Mouse (Mus musculus): Measurements from ENCODE around the gene Psen2.
A peak's percentile ranks its signal among the peaks of the same experiment; 100 is the strongest.

The Psen2 gene

DNA sequence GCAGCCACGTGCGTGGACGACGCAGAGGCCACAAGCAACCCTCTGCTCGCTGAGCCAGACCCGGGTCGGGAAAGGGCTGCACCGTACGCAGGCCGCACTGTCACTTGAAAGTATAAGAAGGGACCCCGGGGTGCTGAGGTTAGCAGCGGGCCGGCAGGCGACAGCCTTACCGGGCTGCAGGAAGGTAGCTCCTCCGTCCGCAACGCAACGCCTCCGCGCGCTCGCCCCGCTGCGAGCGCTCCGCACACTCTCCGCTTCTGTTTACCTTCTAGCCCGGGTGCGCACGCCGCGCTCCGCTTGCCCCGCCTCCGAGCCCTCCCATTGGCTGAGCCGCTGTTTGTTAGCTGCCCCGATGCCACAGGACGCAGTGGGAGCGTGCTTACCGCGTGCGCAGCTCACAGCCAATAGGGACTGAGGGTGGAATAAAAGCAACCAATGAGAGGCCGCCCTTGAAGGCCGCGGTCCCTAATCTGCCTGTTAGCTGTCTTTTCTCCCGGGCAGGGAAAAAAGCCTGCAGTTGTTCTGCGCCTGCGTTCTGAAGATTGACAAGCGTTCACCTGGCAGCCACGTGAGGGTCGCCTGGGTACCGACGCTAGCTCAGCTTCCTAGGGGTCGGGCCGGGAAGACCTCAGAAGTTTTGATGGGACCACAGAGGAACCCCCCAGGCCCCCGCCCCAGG lies 67.4 kb downstream of the Psen2 start:
- peak; percentile 95 for DNase-seq

DNA sequence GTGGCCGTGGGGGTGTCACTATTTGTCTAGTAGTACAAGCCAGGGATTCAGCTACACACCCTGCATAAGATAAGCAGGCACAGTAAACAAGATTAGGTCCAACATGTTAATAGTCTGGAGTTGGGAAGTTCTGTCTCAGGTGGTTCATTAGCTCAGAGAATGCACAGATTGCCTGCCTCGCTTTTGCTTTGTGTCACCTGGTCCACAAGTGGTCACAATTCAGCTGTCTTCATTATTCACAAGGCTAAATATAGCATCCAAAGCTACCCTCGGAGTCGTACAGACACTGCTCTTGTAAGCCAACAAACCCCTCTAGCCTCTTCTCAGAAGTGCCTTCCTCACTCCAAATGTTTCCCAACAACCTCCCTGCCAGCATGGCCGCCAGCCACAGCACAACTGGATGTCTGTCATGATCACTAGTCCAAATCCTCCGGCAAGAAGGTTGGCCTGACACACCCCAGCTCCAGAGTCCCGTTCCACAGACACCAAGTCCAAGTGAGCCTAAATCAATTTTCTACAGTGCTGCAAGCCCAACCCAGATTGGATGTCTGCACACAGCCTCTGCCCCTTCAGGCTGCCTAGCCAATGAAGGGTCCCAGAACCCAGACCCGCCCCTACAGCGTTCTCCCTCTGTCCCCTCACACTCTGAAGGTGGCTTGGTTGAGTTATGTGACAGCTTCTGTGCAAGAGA lies 68.3 kb downstream of the Psen2 start:
- no peak for DNase-seq

DNA sequence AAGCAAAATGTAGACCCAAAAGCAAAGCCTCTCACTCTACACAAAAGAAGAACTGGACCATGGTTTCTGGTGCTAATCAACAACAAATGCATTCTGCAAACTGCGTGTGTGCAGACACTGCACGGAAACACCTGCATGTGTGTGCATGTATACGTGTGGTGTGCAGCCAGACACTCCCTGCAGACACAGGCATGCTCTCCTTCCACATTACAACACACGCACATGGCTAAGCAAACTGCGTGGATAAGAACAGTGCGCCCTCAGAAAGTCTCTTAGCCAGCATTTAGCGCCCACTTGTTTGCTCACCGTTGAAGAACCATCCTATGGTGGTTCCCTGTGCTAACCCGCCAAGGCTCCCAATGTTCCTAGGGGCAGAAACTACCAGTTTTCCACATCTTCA lies 69.2 kb downstream of the Psen2 start:
- no peak for DNase-seq

DNA sequence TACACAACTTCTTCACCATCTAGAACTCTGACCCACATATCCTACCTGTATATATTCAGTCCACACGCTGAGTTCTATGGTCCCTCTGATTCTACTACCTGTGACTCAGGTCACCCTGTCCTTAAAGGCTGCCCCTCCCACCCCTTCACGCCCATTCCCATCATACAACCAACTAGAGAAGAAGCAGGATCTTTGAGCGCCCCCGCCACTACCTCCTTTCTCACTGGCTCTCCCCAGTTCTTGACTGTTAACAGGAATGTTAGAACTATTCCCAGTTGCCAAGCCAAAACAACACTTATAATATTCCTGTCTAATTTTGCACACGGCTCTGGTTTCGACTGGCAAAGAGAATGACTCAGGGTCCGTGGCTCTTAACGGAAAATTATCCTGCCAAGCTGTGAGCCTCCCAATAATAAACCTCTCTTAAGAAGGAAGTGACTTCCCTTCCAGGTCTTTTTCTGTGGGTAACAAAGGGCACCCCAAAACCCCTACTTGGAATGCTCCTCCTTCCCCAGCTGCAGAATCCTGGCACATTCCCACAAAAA lies 69.8 kb downstream of the Psen2 start:
- DNase-seq: no peak

DNA sequence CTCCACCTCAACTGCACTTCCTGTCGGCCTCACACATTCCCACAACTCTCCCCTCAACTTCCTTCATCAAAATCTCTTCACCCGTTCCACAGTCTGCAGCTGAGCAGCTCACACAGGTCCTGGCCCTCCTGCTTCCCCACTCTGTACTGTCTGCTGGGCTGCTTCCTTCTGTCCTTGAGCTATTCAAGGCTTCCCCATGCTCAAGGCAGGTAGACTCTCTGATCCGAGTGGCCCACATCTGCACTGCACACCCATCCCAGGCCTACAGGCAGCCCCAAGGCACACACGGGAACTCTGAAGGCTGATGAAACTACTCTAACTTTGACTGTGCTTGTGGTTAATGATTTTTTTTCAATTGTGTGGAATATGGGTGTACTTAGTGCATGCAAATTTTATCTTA lies 70.4 kb downstream of the Psen2 start:
- no peak for DNase-seq

DNA sequence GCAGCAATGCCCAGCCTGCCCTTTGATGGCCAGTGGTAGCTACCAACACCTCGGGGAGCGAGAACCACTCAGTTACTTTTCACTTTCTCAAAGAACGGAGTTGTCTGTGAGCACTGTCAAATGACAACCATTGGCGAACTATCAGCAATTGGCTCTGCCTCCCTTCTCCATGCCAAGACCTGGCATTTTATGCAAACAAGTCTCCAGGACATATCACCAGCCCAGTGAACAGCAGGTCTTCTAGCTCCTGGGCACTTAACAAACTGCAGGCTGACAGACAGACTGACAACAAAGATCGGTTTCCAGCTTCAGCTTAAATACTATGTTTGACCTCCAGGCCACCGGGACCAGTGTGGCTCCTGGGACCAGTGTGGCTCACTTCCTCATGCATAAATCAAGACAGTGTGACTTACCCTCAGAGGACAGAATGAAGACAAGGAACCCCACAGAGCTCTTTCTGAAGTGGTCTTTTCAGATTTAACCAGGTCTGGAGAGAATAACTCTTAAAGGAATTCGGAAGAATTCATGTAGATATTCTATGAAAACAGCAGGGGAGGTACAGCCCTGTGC lies 71.5 kb downstream of the Psen2 start:
- no peak for DNase-seq

DNA sequence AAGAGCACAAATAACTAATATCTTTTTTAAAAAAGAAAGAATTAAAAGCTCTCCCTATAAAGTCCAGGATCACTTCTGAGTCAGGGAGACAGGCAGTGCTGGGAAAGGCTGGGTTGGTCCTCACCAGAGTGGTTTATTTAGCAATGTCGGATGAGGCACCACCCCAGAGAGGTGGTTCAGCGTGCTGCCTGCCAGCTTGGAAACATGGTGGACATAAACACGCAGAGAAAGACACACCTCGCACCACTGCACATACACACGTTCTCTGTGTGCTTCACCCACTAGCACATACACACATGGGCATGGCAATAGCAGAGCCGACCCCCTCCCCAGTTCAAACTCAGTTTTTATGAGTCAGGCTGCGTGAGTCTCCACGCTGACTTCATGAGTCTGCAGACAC lies 72.1 kb downstream of the Psen2 start:
- DNase-seq: no peak

DNA sequence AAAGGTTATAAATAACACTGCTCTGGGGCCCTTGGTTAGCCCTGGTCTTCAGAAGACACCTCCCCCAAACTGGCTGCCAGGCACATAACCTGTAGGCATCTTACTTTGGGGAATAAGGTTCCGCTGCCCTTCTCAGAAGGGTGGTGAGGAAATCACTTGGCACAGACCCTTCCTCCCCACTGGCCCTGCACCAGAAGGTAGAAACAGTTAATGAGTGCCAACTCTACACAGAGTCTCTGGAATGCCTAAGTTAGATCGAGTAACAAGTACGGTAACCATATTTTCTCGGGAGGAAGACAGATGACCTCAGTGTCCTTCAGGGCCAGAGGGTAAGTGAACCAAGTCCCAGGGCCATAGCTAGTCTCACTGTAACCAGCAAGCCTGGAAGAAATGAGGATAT lies 74.3 kb downstream of the Psen2 start:
- no peak for DNase-seq

DNA sequence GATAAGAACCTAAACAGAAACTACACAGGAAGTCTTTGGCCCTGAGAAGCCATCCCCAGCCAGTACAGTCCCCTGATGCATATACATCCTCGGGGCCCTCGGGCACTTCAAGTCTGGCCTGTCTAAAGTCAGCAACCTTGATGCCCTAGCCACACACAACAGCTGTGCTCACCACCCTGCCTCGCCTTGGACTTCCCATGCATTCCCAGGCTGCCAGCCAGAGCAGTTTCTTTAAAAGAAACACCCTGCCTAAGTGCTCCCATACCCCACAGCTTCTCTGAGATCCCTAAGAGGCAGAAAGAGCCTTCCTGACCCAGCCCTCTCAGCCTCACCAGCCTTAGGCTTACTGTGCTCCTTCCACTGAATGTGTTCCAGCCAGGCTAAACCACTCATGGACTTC lies 76.9 kb downstream of the Psen2 start:
- DNase-seq: no peak

DNA sequence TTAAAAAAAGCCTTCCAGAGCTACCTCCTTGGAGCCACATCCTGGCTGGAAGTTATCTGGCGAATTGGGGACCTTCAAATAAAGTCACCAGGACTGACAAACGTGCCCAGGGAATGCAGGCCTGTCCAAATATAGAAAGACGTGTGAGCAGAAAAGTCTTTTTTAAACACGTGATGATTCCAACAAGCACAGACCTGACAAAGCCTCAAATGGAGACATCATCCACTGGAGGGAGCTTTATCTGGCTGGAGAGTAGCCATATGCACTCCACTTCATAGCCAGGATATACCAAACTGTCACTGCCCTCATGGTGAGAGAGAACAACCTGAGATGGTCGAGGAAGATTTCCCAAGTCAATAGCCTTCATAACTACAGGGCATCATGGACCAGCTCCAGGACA lies 77.4 kb downstream of the Psen2 start:
- no peak for DNase-seq

DNA sequence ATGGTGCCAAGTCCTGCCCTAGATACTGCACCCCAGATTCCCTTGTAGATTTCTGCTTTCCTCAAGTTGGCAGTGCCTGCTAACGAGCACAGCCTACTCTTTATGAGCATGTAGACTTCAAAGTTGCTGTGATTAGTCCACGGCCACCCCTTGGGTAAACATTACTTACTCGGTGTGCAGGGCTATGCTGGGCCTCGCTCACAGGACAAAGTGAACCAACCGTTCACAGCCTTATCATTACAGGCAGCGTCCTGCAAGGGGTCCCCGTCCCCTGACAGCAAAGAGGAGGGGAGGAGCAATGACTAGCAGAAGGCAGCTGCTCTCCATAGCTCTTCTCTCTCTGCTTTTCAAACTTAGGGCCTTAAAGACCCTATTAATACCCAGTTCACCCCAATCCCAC lies 78.5 kb downstream of the Psen2 start:
- DNase-seq: no peak

DNA sequence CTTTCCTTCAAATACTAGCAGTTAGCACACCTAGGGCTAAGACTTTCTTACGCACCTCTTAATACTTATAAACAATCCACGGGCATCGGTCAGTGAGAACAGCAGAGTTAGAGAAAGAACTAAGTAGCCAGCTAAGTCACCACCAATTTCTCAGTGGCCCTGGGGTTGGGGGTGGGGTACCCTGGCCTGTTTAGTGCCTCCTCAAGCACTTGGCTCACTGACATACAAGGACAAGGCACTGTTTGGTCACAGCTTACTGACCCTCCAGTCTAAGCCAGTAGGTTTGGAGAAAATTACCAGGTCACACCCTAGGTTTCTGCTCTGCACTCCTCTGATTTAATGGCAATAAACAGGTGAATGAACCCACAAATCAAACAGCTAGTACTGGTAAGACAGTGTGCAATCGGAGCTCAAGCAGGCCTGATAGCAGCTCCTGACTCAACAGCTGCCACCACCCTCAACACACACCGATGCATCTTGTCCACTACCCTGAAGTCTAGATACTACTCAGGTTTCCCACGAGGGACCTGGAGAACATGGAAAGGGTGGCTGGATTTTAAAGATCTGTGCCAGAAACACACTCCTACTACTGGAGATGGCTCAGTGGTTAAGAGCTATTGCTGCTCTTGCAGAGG lies 79.6 kb downstream of the Psen2 start:
- no peak for DNase-seq

DNA sequence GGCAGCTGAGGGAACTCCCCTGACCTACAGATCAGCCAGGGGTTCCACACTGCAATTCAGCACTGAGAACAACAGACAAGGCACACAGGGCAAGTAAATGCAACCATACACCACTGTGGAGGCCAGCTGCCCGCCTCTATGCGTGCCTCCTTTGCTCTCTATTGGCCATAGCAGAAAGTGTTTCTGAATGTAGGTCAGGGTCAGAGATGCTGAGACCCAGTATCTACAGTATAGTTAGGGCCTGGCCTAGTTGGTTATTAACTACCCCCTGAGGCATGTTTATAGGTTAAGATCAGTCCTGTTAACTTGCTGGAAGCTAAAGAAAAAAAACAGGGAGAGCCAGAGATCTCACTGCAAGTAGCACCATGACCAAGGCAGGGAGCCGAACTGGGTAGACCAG lies 80.5 kb downstream of the Psen2 start:
- no peak for DNase-seq

DNA sequence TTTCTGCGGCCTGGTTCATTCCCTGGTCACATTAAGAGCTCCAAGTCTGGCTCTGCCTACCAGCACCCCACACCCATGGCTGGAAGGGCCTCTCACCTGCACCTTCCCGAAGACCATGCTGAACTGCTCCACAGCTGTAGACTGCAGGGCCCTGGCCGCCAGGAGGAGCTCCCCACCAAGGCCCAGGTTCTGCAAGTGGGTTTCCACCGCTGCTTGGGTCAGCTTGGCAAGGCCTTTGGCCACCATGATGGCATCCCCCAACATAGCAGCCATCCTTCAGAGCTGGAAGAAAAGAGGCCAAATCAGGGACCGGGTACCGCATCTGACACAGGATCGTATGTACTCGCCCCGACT lies 81.3 kb downstream of the Psen2 start:
- no peak for DNase-seq

DNA sequence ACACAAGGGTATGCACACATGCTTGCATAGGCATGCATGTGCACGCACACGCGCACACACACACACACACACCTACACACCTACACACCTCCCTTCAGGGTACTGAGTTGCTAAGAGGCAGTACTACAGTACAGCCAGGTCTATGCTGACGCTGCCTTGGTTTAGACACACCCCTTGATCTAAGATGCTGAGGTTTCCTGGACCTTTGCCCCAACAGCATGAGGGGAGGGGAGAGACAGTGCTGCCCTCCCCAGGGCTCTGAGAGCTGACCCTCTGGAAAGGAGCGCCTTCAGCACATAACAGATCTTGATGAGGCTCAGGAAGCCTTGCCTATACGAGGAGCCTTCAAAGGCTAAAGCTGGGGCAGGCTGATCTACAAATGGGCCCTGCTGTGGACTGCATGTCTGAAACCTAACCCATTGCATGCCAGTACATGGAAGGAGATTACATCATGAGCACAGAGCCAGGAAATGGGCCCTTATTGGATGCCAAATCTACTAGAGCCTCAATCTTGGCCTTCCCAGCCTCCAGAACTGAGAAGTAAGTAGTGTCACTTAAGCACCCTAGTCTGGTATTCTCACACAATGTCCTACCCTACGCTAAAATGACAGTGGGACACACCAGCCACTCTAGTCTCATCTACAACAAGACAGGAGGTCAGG lies 81.8 kb downstream of the Psen2 start:
- no peak for DNase-seq

DNA sequence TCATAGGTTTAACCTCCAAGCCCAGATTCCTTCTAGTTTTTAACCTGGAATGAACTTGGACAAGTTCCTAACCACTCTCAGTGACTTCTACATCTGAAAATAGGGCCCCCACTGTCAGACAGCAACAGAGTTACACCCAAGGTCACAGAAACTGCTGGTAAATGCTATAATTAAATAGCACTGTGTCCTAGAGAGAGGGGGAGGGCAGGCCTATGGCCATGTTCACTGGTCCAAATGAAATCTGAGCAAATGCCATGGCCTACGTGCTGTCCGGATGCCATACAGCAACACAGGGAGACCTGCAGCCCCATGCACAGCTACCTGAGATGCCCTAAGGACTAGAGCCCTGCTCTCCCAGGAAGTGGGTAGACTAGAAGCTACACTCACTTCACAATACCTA lies 83.4 kb downstream of the Psen2 start:
- no peak for DNase-seq

DNA sequence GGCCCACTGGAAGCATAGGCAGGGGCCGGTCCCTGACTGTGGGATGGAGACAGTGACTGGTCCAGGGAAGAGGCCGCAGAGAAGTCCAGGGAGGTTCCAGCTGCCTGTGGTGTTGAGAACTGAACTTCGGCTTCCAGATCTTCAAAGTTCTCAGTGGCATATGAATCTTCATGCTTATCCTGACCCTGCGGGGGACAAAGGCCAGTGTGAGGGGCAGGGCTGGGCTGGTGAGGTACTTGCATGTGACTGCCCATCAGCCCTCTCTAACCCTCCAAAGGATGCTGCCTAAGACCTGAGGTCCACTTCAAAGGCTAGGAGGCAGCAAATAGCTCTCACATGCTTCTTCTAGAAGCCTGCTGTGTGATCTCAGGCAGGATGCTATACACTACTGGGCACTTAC lies 84.1 kb downstream of the Psen2 start:
- no peak for DNase-seq

DNA sequence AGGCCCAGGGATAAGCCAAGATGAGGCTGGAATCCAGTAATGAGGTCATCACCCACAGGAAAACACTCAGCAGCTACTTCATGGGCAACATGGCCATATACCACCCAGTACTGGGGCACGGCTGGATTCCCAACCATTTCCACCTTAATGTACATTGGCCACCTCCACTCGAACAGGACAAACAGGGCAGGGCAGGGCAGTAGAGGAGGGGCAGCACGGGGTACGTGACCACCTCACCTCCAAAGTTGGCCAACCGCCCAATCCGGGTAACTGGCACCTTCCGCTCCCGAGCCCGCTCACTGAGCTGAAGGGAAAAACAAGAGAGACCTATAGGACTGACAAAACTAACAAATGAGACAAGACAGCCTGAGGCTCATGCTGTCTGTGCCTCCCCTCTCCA lies 84.9 kb downstream of the Psen2 start:
- DNase-seq: no peak
